Mouse (Mus musculus) liver, embryonic 14.5 days (tissue): ENCODE measurements around the gene Fam129a.

Experiments used
- CTCF ChIP-seq: IDR thresholded peaks from 2 replicates; pipeline ENCODE4 v1.5.1; 2016; ENCODE audit warnings: antibody characterized with exemption, low read depth, control low read depth
- EP300 ChIP-seq: IDR thresholded peaks from 2 replicates; pipeline ENCODE4 v1.6.1; 2016; ENCODE audit warnings: antibody characterized with exemption, low read depth

GRCm38 (mm10) chr1:151686696-151687095, 115.7 kb downstream of the Fam129a start:
- TF ChIP-seq CTCF (no peak), EP300 (no peak)
